Mouse (Mus musculus): ENCODE results near the gene Nmbr. TPM values are rescaled to one million over a fixed set of nuclear protein-coding genes. Genes with fewer than 3 reads are reported as not detected.

Nmbr gene
- under 1 TPM in 1 of 2 experiments, not detected in 1; 0.39 TPM for total RNA-seq (2021)
- long read RNA-seq, experiment 1 = 0 reads
- long read RNA-seq, experiment 2 = 0 reads

DNA sequence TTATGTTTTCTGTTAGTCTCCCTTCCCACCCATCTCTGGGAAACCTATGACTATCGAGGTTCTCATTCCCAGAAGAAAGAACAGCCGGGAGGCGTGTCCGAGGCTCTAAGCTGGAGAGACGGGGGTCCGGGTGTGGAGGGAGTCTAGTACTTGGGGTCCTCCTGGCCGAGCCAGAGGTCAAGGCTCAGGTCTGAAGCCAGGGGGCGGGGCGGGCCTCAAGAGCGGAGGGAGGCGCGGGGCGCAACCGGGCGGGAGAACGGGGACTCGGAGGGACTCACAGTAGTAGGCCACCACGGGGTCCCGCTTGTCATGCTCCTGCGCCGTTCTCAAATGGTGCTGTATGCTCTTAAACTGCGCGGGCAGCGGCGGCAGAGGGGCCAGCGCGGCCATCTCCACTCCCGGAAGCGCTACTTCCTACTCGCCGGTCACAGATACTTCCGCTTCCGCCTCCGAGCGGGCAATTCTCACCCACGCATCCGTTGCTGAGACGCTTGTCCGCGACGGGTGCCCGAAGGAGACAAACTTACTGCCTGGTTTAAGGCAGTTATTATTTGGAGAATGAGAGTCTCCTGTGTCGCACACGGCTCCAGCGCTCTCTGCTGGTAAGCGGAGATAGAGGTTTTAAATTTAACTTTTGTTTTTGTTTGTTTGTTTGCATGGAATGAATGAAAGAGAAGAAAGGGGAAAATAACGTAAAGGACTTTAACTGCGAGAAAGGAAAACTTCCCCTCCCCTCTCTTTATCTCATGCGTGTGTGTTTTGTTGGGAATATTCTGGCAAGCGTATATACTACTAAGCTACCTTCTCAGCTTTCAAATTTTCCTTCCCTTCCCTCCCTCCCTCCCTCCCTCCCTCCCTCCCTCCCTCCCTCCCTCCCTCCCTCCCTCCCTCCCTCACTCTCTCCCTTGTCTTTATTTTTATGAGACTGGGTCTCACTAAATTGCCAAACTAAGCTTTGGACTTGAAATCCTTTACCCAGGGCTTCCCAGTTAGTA lies at the start of gene Nmbr, which contains the start of gene Vta1:
TSS of gene Nmbr (plus strand) at position 520 of the 995 bp plus-strand sequence.
TSS of gene Vta1 (minus strand) at position 489 of the 995 bp plus-strand sequence.
- peak; percentile 93 to 96 for DNase-seq (ENCODE audit: low spot score in 2 of 2)

GRCm38 (mm10) chr10:14660875-14661274 lies 44.5 kb upstream of the Nmbr start:
- no peak for DNase-seq (ENCODE audit: low spot score in 2 of 2)

DNA sequence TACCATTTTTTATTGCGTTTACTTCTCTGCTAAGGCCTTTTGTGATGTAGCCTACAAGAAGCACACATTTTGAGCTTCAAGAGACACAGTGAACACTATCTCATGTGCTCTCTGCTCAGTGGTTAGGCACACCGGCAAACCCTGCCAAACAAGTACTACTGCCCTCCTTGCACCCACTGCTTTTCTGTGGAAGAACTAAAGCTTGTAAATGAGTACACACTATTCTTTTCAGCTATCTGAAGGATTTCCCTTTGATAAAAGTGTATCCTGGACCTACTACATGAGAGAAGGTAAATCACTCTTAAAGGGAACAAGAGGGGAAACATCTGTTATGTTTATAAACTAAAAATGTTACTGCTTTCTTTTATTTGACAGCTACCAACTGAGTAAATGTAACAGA lies 39.2 kb upstream of the Nmbr start:
- no peak for DNase-seq (ENCODE audit: low spot score in 2 of 2)

GRCm38 (mm10) chr10:14685663-14686062 lies 19.7 kb upstream of the Nmbr start:
- no peak for DNase-seq (ENCODE audit: low spot score in 2 of 2)

- DNase-seq (ENCODE audit: low spot score in 2 of 2) = no peak
Observed at GRCm38 (mm10) chr10:14688785-14689442, 16.5 kb upstream of the Nmbr start.

GRCm38 (mm10) chr10:14690349-14690748 lies 15.0 kb upstream of the Nmbr start:
- no peak for DNase-seq (ENCODE audit: low spot score in 2 of 2)

DNA sequence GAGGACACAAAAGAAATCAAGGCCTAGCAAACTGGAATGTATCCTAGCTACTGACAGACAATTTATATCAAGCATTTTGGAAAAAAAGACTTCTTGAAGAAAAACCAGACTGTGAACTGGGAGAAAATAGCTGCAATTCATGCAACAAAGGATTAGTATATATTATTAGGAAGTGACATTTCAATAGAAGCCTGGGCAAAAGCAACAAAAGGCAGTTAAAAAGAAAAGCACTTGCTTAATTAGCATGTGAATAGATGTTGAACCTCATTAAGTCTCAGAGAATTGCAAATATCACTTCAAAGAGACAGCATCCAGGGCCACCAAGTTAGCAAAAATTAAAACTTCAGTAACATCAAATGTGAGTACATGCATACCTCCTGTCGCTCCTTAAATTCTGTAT lies 2.2 kb upstream of the Nmbr start:
- no peak for DNase-seq (ENCODE audit: low spot score in 2 of 2)

GRCm38 (mm10) chr10:14703830-14704420 lies 1.5 kb upstream of the Nmbr start:
- no peak for DNase-seq (ENCODE audit: low spot score in 2 of 2)

- no peak for DNase-seq (ENCODE audit: low spot score in 2 of 2)
Observed at GRCm38 (mm10) chr10:14718114-14718513, 12.7 kb downstream of the Nmbr start, which contains the start of gene Gje1. TSS of gene Gje1 (minus strand) at chr10:14718214.

DNA sequence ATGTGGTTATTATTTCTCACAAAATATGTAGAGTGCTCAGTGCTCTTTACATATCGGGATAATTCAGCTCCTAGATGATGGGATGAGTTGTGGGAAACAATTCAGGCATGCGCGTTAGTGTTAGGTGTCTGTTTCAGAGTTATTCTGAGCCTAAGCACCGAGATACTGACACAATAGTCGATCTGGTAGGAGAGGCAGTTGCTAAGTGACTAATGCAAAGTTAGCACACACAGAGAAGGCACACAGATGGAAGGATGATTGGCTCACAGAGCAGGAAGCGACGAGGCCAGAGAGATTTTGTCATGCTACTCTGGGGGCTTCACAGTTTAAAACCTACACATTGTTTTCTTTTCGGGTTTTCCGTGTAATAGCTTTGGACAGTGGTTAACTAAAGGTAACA lies 20.3 kb downstream of the Nmbr start:
- DNase-seq (ENCODE audit: low spot score in 2 of 2) = no peak

- no peak for DNase-seq (ENCODE audit: low spot score in 2 of 2)
Observed at GRCm38 (mm10) chr10:14734285-14734684, 28.9 kb downstream of the Nmbr start.

DNA sequence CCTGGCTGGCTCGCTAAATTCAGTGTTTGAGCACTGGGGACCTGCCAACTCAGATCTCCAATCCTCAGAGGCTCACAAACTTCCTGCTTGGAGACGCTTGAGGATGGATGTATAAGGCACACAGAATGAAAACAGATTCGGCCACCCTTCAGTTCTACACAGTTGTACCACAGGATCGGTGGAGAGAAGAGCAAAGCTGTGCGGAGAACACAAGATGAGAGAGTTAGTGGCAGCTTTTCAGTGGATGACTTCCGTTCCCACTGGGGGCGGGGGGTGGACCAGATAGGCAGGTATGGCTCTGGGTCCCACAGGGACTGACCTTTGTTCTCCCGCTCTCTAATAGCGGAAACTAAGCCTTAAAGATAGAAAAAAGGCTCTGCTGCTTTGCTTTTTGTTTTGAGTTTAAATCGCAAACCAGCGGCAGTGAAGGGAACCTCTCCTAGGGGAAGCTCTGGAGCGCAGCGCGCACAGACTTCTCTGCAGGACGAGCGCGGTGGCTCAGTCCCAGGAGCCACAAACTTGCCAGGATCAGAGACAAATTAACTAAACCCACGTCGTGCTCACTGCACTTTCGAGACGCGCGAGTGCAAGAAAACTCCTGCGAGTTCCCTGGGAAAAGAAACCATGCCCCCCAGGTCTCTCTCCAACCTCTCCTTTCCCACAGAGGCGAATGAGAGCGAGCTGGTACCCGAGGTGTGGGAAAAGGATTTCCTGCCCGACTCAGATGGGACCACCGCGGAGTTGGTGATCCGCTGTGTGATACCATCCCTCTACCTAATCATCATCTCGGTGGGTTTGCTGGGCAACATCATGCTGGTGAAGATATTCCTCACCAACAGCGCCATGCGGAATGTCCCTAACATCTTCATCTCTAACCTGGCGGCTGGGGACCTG lies 54.5 kb downstream of the Nmbr start:
- DNase-seq (ENCODE audit: low spot score in 2 of 2) = no peak

DNA sequence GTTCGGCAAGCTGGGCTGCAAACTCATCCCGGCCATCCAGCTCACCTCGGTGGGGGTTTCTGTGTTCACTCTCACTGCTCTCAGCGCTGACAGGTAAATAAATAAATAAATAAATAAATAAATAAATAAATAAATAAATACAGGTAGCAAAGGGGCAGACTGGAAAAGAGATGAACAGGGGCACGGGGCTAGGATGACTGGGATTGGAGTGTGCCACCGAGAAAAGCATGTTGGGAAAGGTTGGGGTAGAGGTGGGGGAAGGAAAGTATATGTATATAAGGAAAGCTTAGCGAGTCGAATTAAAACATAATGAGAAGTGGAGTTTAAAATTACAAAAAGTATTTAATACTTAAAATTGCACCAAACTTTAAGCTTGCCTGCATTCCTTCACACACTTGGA lies 55.2 kb downstream of the Nmbr start:
- no peak for DNase-seq (ENCODE audit: low spot score in 2 of 2)

- no peak for DNase-seq (ENCODE audit: low spot score in 2 of 2)
Observed at GRCm38 (mm10) chr10:14770227-14770910, 65.0 kb downstream of the Nmbr start.

GRCm38 (mm10) chr10:14774499-14774898 lies 69.1 kb downstream of the Nmbr start:
- DNase-seq (ENCODE audit: low spot score in 2 of 2) = no peak

DNA sequence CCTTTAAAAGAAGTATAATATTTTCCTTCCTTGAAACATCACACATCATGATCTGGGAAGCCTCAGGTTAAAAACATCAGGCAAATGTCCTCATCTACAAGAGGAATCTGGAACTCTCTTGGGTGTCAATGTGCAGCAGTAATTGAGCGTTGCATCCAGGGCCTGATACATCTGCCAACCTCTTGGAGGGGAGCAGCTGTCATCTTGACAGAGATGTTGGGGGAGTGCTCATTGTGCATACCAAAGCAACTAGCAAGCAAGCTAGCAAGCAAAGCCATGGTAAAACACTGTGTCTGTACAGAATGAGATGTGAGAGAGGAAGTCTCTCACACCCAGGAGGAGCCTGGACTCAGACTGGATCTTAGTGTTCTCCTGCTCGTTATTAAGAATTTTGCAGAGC lies 84.6 kb downstream of the Nmbr start:
- DNase-seq (ENCODE audit: low spot score in 2 of 2) = no peak

DNA sequence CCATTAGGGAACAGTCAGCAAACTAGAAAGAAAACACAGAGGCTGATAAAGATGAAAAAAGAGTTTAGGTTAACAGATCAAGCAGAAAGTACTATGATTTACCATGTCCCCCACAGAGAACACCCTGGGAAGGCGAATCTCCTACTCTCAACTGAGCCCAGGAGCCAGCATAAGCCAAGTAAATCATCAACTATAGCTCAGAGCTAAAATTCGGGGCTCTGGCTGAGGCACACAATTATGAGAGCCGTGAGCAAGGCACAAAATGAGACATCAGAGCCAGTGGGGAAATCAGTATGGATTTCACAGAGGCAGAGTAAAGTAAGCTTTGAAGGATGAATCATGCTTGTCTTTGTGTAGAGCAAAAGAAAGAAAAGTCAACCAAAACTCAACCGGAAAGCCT lies 111.6 kb downstream of the Nmbr start:
- no peak for DNase-seq (ENCODE audit: low spot score in 2 of 2)

Data from adrenal gland, postnatal 4 days (tissue).